Mouse (Mus musculus): ENCODE data around the gene Lst1. TPM values are rescaled to one million over a fixed set of nuclear protein-coding genes. Genes with fewer than 3 reads are reported as not detected.

Lst1 gene
- polyA plus RNA-seq, 1 experiment: 20.2 TPM

GRCm38 (mm10) chr17:35209785-35210535 lies 21.7 kb upstream of the Lst1 start:
- DNase-seq (ENCODE audit: low read depth): no peak

GRCm38 (mm10) chr17:35205380-35205769 lies 17.1 kb upstream of the Lst1 start:
- no peak for DNase-seq (ENCODE audit: low read depth)

GRCm38 (mm10) chr17:35204494-35205379 lies 16.5 kb upstream of the Lst1 start, which contains the start of gene Lta:
Lta (minus strand) TSS chr17:35205351.
- no peak for DNase-seq (ENCODE audit: low read depth)

GRCm38 (mm10) chr17:35202442-35202841 lies 14.2 kb upstream of the Lst1 start:
- no peak for DNase-seq (ENCODE audit: low read depth)

GRCm38 (mm10) chr17:35201787-35202186 lies 13.5 kb upstream of the Lst1 start, which contains the start of gene Tnf:
Tnf (minus strand) TSS chr17:35202007.
- DNase-seq (ENCODE audit: low read depth): no peak

- no peak for DNase-seq (ENCODE audit: low read depth)
These were observed 12.9 kb upstream of the Lst1 start for GRCm38 (mm10) chr17:35201128-35201527.

- DNase-seq (ENCODE audit: low read depth): no peak
These were observed 12.2 kb upstream of the Lst1 start for GRCm38 (mm10) chr17:35200398-35200797.

- no peak for DNase-seq (ENCODE audit: low read depth)
These were observed 10.7 kb upstream of the Lst1 start for GRCm38 (mm10) chr17:35198946-35199345.

GRCm38 (mm10) chr17:35198029-35198428 lies 9.8 kb upstream of the Lst1 start:
- no peak for DNase-seq (ENCODE audit: low read depth)

GRCm38 (mm10) chr17:35197126-35197525 lies 8.9 kb upstream of the Lst1 start:
- DNase-seq (ENCODE audit: low read depth): no peak

- DNase-seq (ENCODE audit: low read depth): no peak
These were observed 8.0 kb upstream of the Lst1 start for GRCm38 (mm10) chr17:35196321-35196641.

GRCm38 (mm10) chr17:35195631-35196320 lies 7.5 kb upstream of the Lst1 start:
- no peak for DNase-seq (ENCODE audit: low read depth)

GRCm38 (mm10) chr17:35194844-35195630 lies 6.8 kb upstream of the Lst1 start:
- DNase-seq (ENCODE audit: low read depth): no peak

- DNase-seq (ENCODE audit: low read depth): no peak
These were observed 5.9 kb upstream of the Lst1 start, which contains the start of gene Ltb for GRCm38 (mm10) chr17:35193881-35194843. Ltb (plus strand) TSS chr17:35194439.

GRCm38 (mm10) chr17:35192924-35193323 lies 4.7 kb upstream of the Lst1 start:
- no peak for DNase-seq (ENCODE audit: low read depth)

GRCm38 (mm10) chr17:35191723-35192122 lies 3.5 kb upstream of the Lst1 start:
- no peak for DNase-seq (ENCODE audit: low read depth)

GRCm38 (mm10) chr17:35190096-35190495 lies 1.9 kb upstream of the Lst1 start:
- no peak for DNase-seq (ENCODE audit: low read depth)

- DNase-seq (ENCODE audit: low read depth): no peak
These were observed 947 bp upstream of the Lst1 start for GRCm38 (mm10) chr17:35189186-35189585.

GRCm38 (mm10) chr17:35187345-35187744 lies 894 bp downstream of the Lst1 start:
- no peak for DNase-seq (ENCODE audit: low read depth)

- no peak for DNase-seq (ENCODE audit: low read depth)
These were observed 1.6 kb downstream of the Lst1 start for GRCm38 (mm10) chr17:35186681-35187080.

All from gonadal fat pad, adult 2 months (tissue).